Mouse (Mus musculus) forebrain, postnatal 0 days (tissue): ENCODE results near the gene Fasl. TPM values are rescaled to one million over a fixed set of nuclear protein-coding genes. Genes with fewer than 3 reads are reported as not detected.

Experiments
- ATAC-seq: fragments of 200-750 bp; cut with Nextera tagmentation; 2 replicates; pipeline ENCODE4 v1.8.0; 2017; ENCODE audit warnings: mild to moderate bottlenecking, moderate library complexity
- DNase-seq: peaks from one replicate; pipeline ENCODE4 v3.0.0-alpha.2; 2015
- H3K27ac ChIP-seq: fragments of 300-500 bp; sonication (generic); 2 replicates; pipeline ENCODE4 v1.5.1; 2014; ENCODE audit warnings: low read depth, mild to moderate bottlenecking, antibody characterized with exemption, low read length, moderate library complexity, mixed read lengths
- H3K27me3 ChIP-seq: fragments of 300-500 bp; sonication (generic); 2 replicates; pipeline ENCODE4 v1.6.1; 2014; ENCODE audit warnings: mild to moderate bottlenecking, low read length, mixed read lengths; ENCODE audit not compliant: insufficient read depth
- H3K36me3 ChIP-seq: fragments of 300-500 bp; sonication (generic); 2 replicates; pipeline ENCODE4 v1.6.1; 2014; ENCODE audit warnings: mild to moderate bottlenecking, moderate library complexity; ENCODE audit not compliant: insufficient read depth
- H3K4me1 ChIP-seq: fragments of 300-500 bp; sonication (generic); 2 replicates; pipeline ENCODE4 v1.6.1; 2014; ENCODE audit warnings: antibody characterized with exemption; ENCODE audit not compliant: insufficient read depth
- H3K4me2 ChIP-seq: fragments of 300-500 bp; sonication (generic); 2 replicates; pipeline ENCODE4 v1.6.1; 2014; ENCODE audit warnings: low read depth, mild to moderate bottlenecking, moderate library complexity
- H3K4me3 ChIP-seq: fragments of 300-500 bp; sonication (generic); 2 replicates; pipeline ENCODE4 v1.5.1; 2014; ENCODE audit warnings: low read depth, low read length, mixed read lengths
- H3K9ac ChIP-seq: fragments of 300-500 bp; sonication (generic); 2 replicates; pipeline ENCODE4 v1.6.1; 2014; ENCODE audit warnings: mild to moderate bottlenecking
- H3K9me3 ChIP-seq: fragments of 300-500 bp; sonication (generic); 2 replicates; pipeline ENCODE4 v1.6.1; 2016; ENCODE audit warnings: low read length
- CTCF ChIP-seq: sonication (generic); IDR thresholded peaks from 2 replicates; pipeline ENCODE4 v1.5.1; 2016; ENCODE audit warnings: antibody characterized with exemption, control low read depth, low read depth
- WGBS: fragments of 180-500 bp; shearing (Covaris S2); extraction: QIAGEN DNeasy Blood & Tissue Kit; methylation state at CpG from one replicate; pipeline ENCODE4 v1.1.7; 2014; 5-methylcytosine and 5-hydroxymethylcytosine counted together
- polyA plus RNA-seq: library from polyadenylated mRNA; unstranded; fragments of >200 nt; fragmentation: Nextera tagmentation; extraction: Ambion mirVana; gene quantifications from 2 replicates; pipeline ENCODE4 v1.2.1, GENCODE M21; 2015
- total RNA-seq: library from RNA; depleted of rRNA; stranded (reverse); fragments of >200 nt; gene quantifications from 2 replicates; pipeline ENCODE4 v1.2.3, GENCODE M21; 2014; rRNA removed

Gene Fasl
- total and polyA plus RNA-seq, 2 experiments from 2014 or later, result 0.10 TPM; not detected in 1

DNA sequence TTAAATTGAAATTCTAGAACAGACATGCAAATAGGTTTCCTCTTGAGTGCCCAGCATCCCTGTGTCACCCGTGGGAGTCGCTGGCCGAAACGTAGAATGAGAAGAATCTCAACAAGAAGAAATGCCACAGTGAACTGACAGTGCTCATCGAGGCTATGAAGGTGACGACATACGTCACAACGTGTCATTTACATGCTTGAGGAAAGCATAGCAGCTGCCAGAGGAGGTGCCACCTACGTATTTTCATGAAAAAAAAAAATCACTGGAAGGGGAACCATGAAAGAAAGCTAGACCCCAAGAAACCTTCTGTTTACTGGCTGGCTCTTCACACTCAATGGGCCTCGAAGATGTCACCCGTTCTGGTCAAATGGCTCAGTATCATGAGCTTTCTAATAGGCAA lies 54.0 kb downstream of the Fasl start:
- no peak for ATAC-seq
- no peak for DNase-seq
- Histone ChIP-seq H3K36me3 (no peaks in the 10 kb centered on the region), H3K4me2 (no peak overlapping the region), H3K27ac (no peak overlapping the region), H3K9me3 (no peaks in the 10 kb centered on the region), H3K4me1 (no peaks in the 10 kb centered on the region), H3K4me3 (no peak overlapping the region), H3K9ac (no peak overlapping the region), H3K27me3 (no peaks in the 10 kb centered on the region)
- 87% methylated on average over 11 of the region's 11 CpGs for WGBS
- TF ChIP-seq CTCF, result no peak

Other genes with a start within 250 kb of the Fasl start
- 39.6 and 40.9 TPM in 2 replicates for gene Suco, start 88.2 kb upstream of the Fasl start, total RNA-seq
- 17.8 and 18.5 TPM in 2 replicates for gene Suco, start 88.2 kb upstream of the Fasl start, polyA plus RNA-seq
- gene Pigc, start 180.7 kb upstream of the Fasl start, total RNA-seq, result 14.9 and 20.5 TPM in 2 replicates
- 19.8 and 23.9 TPM in 2 replicates for gene Pigc, start 180.7 kb upstream of the Fasl start, polyA plus RNA-seq
- gene 4930558K02Rik, start 191.1 kb upstream of the Fasl start, total RNA-seq, result not detected in 2 replicates
- 0.25 and 0.43 TPM in 2 replicates for gene 4930558K02Rik, start 191.1 kb upstream of the Fasl start, polyA plus RNA-seq